Mouse (Mus musculus) kidney, embryonic 15.5 days (tissue): ENCODE measurements around the gene Ldlr. TPM values are rescaled to one million over a fixed set of nuclear protein-coding genes. Genes with fewer than 3 reads are reported as not detected.
"Not testable (repeated sequence)": the region's sequence is repeated elsewhere in the genome, so short reads cannot be mapped to it uniquely, and the experiment has no call there.

Experiments
- ATAC-seq: fragments of 200-750 bp; cut with Nextera tagmentation; replicated peaks from 2 replicates; pipeline ENCODE4 v1.8.0; 2017; ENCODE audit warnings: moderate TSS enrichment; ENCODE audit not compliant: low FRiP score
- H3K27ac ChIP-seq: fragments of 300-500 bp; sonication (generic); 2 replicates; pipeline ENCODE4 v1.5.1; 2015; ENCODE audit warnings: mild to moderate bottlenecking, inconsistent platforms
- H3K27me3 ChIP-seq: fragments of 300-500 bp; sonication (generic); 2 replicates; pipeline ENCODE4 v1.6.1; 2015; ENCODE audit warnings: inconsistent platforms
- H3K36me3 ChIP-seq: fragments of 300-500 bp; sonication (generic); 2 replicates; pipeline ENCODE4 v1.6.1; 2015; ENCODE audit warnings: inconsistent platforms
- H3K4me1 ChIP-seq: fragments of 300-500 bp; sonication (generic); 2 replicates; pipeline ENCODE4 v1.6.1; 2015; ENCODE audit warnings: inconsistent platforms
- H3K4me2 ChIP-seq: fragments of 300-500 bp; sonication (generic); 2 replicates; pipeline ENCODE4 v1.6.1; 2015; ENCODE audit warnings: moderate library complexity, mild to moderate bottlenecking, inconsistent platforms
- H3K4me3 ChIP-seq: fragments of 300-500 bp; sonication (generic); replicated peaks from 2 replicates; pipeline ENCODE4 v1.5.1; 2015; ENCODE audit warnings: mild to moderate bottlenecking, inconsistent platforms
- H3K9ac ChIP-seq: fragments of 300-500 bp; sonication (generic); 2 replicates; pipeline ENCODE4 v1.6.1; 2015; ENCODE audit warnings: mild to moderate bottlenecking, inconsistent platforms
- H3K9me3 ChIP-seq: fragments of 300-500 bp; sonication (generic); replicated peaks from 2 replicates; pipeline ENCODE4 v1.6.1; 2016; ENCODE audit warnings: inconsistent platforms
- WGBS: fragments of 180-500 bp; shearing (Covaris S2); methylation state at CpG from one replicate; pipeline ENCODE4 v1.1.7; 2015; ENCODE audit warnings: mixed read lengths; 5-methylcytosine and 5-hydroxymethylcytosine counted together
- polyA plus RNA-seq: library from polyadenylated mRNA; unstranded; fragments of >200 nt; fragmentation: Nextera tagmentation; extraction: Ambion mirVana; gene quantifications from 2 replicates; pipeline ENCODE4 v1.2.1, GENCODE M21; 2015

Gene Ldlr
- polyA plus RNA-seq, 1 experiment from 2014 or later = 34.9 TPM

GRCm38 (mm10) chr9:21784517-21785307, 61.4 kb downstream of the Ldlr start:
- Histone ChIP-seq H3K27ac (no peak overlapping the region), H3K36me3 (peaks cover 84% of the 10 kb centered on the region)
- WGBS = 85% methylated on average over 7 of the region's 7 CpGs

GRCm38 (mm10) chr9:21786309-21786708, 63.0 kb downstream of the Ldlr start:
- 71% methylated on average over 2 of the region's 2 CpGs for WGBS
- H3K4me1 ChIP-seq = peaks cover 23% of the 10 kb centered on the region
- not testable (repeated sequence) for H3K27ac ChIP-seq, H3K4me2 ChIP-seq, H3K4me3 ChIP-seq, H3K9ac ChIP-seq, ATAC-seq, H3K9me3 ChIP-seq, H3K27me3 ChIP-seq
- peaks cover 83% of the 10 kb centered on the region for H3K36me3 ChIP-seq

More at GRCm38 (mm10) chr9:21784517-21785307, 61.4 kb downstream of the Ldlr start:
- no peaks in the 10 kb centered on the region for H3K9me3 ChIP-seq
- H3K27me3 ChIP-seq = no peaks in the 10 kb centered on the region
- no peak overlapping the region for H3K9ac ChIP-seq
- no peak overlapping the region for H3K4me3 ChIP-seq
- H3K4me2 ChIP-seq = no peak overlapping the region
- no peak for ATAC-seq
- peaks cover 19% of the 10 kb centered on the region for H3K4me1 ChIP-seq

- peak overlapping the region; percentile 8; the same call in 1 of the 2 replicates for H3K4me2 ChIP-seq
- peak; percentile 57 for ATAC-seq
- peaks cover 83% of the 10 kb centered on the region for H3K36me3 ChIP-seq
- 0 out of 2 replicates have a peak overlapping the region, but pooled peaks have one; percentile 42 for H3K27ac ChIP-seq
- H3K9ac ChIP-seq = no peak overlapping the region
- no peak overlapping the region for H3K4me3 ChIP-seq
- 16% methylated on average over 6 of the region's 6 CpGs for WGBS
- H3K27me3 ChIP-seq = no peaks in the 10 kb centered on the region
- H3K4me1 ChIP-seq = peaks cover 29% of the 10 kb centered on the region
- no peaks in the 10 kb centered on the region for H3K9me3 ChIP-seq
Measured at GRCm38 (mm10) chr9:21786906-21787305, 63.6 kb downstream of the Ldlr start.

GRCm38 (mm10) chr9:21787654-21788053, 64.4 kb downstream of the Ldlr start:
- H3K9ac ChIP-seq = no peak overlapping the region
- peak overlapping the region; percentile 42; the same call in 1 of the 2 replicates for H3K27ac ChIP-seq
- H3K9me3 ChIP-seq = no peaks in the 10 kb centered on the region
- H3K4me1 ChIP-seq = peaks cover 30% of the 10 kb centered on the region
- no peak overlapping the region for H3K4me3 ChIP-seq
- H3K27me3 ChIP-seq = no peaks in the 10 kb centered on the region
- no peak overlapping the region for H3K4me2 ChIP-seq
- 61% methylated on average over 5 of the region's 5 CpGs for WGBS
- no peak for ATAC-seq
- H3K36me3 ChIP-seq = peaks cover 81% of the 10 kb centered on the region

GRCm38 (mm10) chr9:21788234-21788633, 65.0 kb downstream of the Ldlr start:
- Histone ChIP-seq H3K9ac (no peak overlapping the region), H3K4me3 (no peak overlapping the region), H3K4me2 (no peak overlapping the region), H3K4me1 (peaks cover 36% of the 10 kb centered on the region), H3K9me3 (no peaks in the 10 kb centered on the region), H3K27me3 (no peaks in the 10 kb centered on the region), H3K27ac (peak overlapping the region; percentile 42; the same call in 1 of the 2 replicates), H3K36me3 (peaks cover 84% of the 10 kb centered on the region)
- ATAC-seq = no peak
- 67% methylated on average over 9 of the region's 9 CpGs for WGBS

- no peak overlapping the region for H3K4me3 ChIP-seq
Measured at GRCm38 (mm10) chr9:21791861-21792260, 68.6 kb downstream of the Ldlr start.

GRCm38 (mm10) chr9:21792644-21793043, 69.4 kb downstream of the Ldlr start:
- WGBS = 33% methylated on average over 8 of the region's 8 CpGs
- peak overlapping the region; percentile 23; the same call in 1 of the 2 replicates for H3K27ac ChIP-seq
- H3K9me3 ChIP-seq = no peaks in the 10 kb centered on the region
- peak; percentile 34; the same call in 1 of the 2 replicates for ATAC-seq
- no peak overlapping the region for H3K9ac ChIP-seq
- H3K36me3 ChIP-seq = peaks cover 73% of the 10 kb centered on the region
- H3K4me1 ChIP-seq = peaks cover 69% of the 10 kb centered on the region
- H3K27me3 ChIP-seq = no peaks in the 10 kb centered on the region
- H3K4me2 ChIP-seq = peak overlapping the region; percentile 37
- H3K4me3 ChIP-seq = no peak overlapping the region

More at GRCm38 (mm10) chr9:21791861-21792260, 68.6 kb downstream of the Ldlr start:
- no peak overlapping the region for H3K9ac ChIP-seq
- peak overlapping the region; percentile 37; the same call in 1 of the 2 replicates for H3K4me2 ChIP-seq
- H3K27ac ChIP-seq = no peak overlapping the region
- ATAC-seq = no peak
- H3K4me1 ChIP-seq = peaks cover 68% of the 10 kb centered on the region
- no peaks in the 10 kb centered on the region for H3K9me3 ChIP-seq
- WGBS = 77% methylated on average over 8 of the region's 8 CpGs
- no peaks in the 10 kb centered on the region for H3K27me3 ChIP-seq
- peaks cover 77% of the 10 kb centered on the region for H3K36me3 ChIP-seq

GRCm38 (mm10) chr9:21793507-21793906, 70.2 kb downstream of the Ldlr start:
- peaks cover 69% of the 10 kb centered on the region for H3K36me3 ChIP-seq
- H3K4me2 ChIP-seq, H3K27ac ChIP-seq, H3K27me3 ChIP-seq, ATAC-seq, H3K9ac ChIP-seq, H3K4me3 ChIP-seq, H3K9me3 ChIP-seq: not testable (repeated sequence)
- WGBS = 95% methylated on average over 6 of the region's 6 CpGs
- H3K4me1 ChIP-seq = peaks cover 64% of the 10 kb centered on the region

- H3K36me3 ChIP-seq = peaks cover 60% of the 10 kb centered on the region
Measured at GRCm38 (mm10) chr9:21794344-21794834, 71.1 kb downstream of the Ldlr start.

GRCm38 (mm10) chr9:21794925-21795324, 71.6 kb downstream of the Ldlr start:
- peaks cover 55% of the 10 kb centered on the region for H3K36me3 ChIP-seq
- peaks cover 73% of the 10 kb centered on the region for H3K4me1 ChIP-seq
- ATAC-seq = no peak
- H3K9ac ChIP-seq = no peak overlapping the region
- no peak overlapping the region for H3K27ac ChIP-seq
- no peaks in the 10 kb centered on the region for H3K9me3 ChIP-seq
- H3K4me2 ChIP-seq = no peak overlapping the region
- H3K4me3 ChIP-seq = no peak overlapping the region
- H3K27me3 ChIP-seq = no peaks in the 10 kb centered on the region
- 92% methylated on average over 25 of the region's 25 CpGs for WGBS

More at GRCm38 (mm10) chr9:21794344-21794834, 71.1 kb downstream of the Ldlr start:
- H3K4me2 ChIP-seq = no peak overlapping the region
- no peak overlapping the region for H3K9ac ChIP-seq
- H3K9me3 ChIP-seq = no peaks in the 10 kb centered on the region
- 94% methylated on average over 18 of the region's 18 CpGs for WGBS
- no peak overlapping the region for H3K27ac ChIP-seq
- H3K4me3 ChIP-seq = no peak overlapping the region
- H3K4me1 ChIP-seq = peaks cover 73% of the 10 kb centered on the region
- H3K27me3 ChIP-seq = no peaks in the 10 kb centered on the region
- ATAC-seq = no peak

GRCm38 (mm10) chr9:21795579-21795978, 72.3 kb downstream of the Ldlr start:
- H3K4me3 ChIP-seq = peak overlapping the region; percentile 68
- H3K9ac ChIP-seq = no peak overlapping the region
- peak overlapping the region; percentile 64 for H3K4me2 ChIP-seq
- ATAC-seq = no peak
- no peaks in the 10 kb centered on the region for H3K9me3 ChIP-seq
- 79% methylated on average over 5 of the region's 5 CpGs for WGBS
- H3K4me1 ChIP-seq = peaks cover 70% of the 10 kb centered on the region
- no peaks in the 10 kb centered on the region for H3K27me3 ChIP-seq
- H3K36me3 ChIP-seq = peaks cover 53% of the 10 kb centered on the region
- H3K27ac ChIP-seq = peak overlapping the region; percentile 96

- ATAC-seq = no peak
- peak overlapping the region; percentile 68 for H3K4me3 ChIP-seq
- peak overlapping the region; percentile 23 for H3K9ac ChIP-seq
- peaks cover 55% of the 10 kb centered on the region for H3K36me3 ChIP-seq
- no peaks in the 10 kb centered on the region for H3K27me3 ChIP-seq
- peak overlapping the region; percentile 96 for H3K27ac ChIP-seq
- H3K4me1 ChIP-seq = peaks cover 70% of the 10 kb centered on the region
- peak overlapping the region; percentile 64 for H3K4me2 ChIP-seq
- 25% methylated on average over 3 of the region's 3 CpGs for WGBS
- H3K9me3 ChIP-seq = no peaks in the 10 kb centered on the region
Measured at GRCm38 (mm10) chr9:21796259-21796658, 73.0 kb downstream of the Ldlr start.
